Mouse (Mus musculus): ENCODE results near the gene Jph2. TPM values are rescaled to one million over a fixed set of nuclear protein-coding genes. Genes with fewer than 3 reads are reported as not detected.

The Jph2 gene
- polyA plus RNA-seq, 1 experiment = 78.4 TPM

DNA sequence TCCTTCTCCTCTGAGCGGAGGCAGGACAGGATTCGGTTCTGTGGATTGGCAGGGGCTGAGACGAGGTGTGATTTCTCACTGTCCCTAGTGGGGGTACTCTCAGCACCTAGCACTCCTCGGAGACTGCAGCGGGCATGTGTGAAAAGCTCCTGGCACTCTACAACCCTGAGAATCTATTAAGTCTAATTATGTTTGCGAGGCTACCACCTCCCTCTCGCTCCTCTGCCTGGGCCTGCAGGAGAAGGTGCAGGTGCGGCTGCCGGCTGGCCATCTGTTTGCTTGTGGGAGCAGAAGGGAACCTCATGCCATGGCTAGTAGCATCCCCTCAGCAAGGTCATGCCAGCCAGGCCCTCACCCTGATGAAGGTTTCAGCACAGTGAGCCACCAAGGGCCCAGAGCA lies 94.8 kb downstream of the Jph2 start:
- TF ChIP-seq MYOD1 (IDR thresholded peaks at IDR 0.05; ENCODE audit: control insufficient read depth, insufficient read length, low read depth) = no peak
- no peak for TF ChIP-seq MAX (IDR thresholded peaks at IDR 0.05)
- TF ChIP-seq CEBPB (IDR thresholded peaks at IDR 0.05; ENCODE audit: low read depth) = no peak
- no peak for TF ChIP-seq USF1 (IDR thresholded peaks at IDR 0.05; ENCODE audit: low read depth)
- TF ChIP-seq CTCF (IDR thresholded peaks at IDR 0.05; ENCODE audit: control insufficient read depth, insufficient read depth, insufficient read length) = no peak
- peaks cover 11% of the 10 kb centered on the region for H3K27me3 ChIP-seq (ENCODE audit: control insufficient read depth, insufficient read depth, insufficient read length)

DNA sequence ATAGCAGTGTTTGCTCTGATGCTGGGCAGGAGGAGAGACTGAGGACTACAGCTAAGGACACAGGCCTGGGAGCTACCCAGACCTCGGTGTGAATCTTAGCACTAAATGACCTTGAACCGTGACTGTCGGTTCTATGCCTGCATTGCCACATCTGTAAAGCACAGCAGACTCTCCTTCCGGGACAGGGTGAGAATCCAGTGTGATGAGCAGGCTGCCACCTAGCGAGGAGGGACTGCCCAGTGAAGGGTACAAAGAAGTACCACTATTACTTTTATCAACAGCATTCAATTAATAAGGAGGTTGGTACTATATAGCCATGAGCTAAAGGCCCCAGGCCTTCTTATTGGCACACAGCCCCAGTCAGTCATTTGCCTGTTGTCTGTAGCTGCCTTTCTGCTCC lies 96.2 kb downstream of the Jph2 start:
- Histone ChIP-seq H3K4me3 (ENCODE audit: insufficient read depth, poor library complexity, severe bottlenecking) (no peak overlapping the region), H3K27me3 (ENCODE audit: control insufficient read depth, insufficient read depth, insufficient read length) (peaks cover 8% of the 10 kb centered on the region), H3ac (ENCODE audit: control insufficient read depth, insufficient read length, low read depth) (no peak overlapping the region), H3K79me2 (ENCODE audit: control insufficient read depth, insufficient read depth) (no peaks in the 10 kb centered on the region), H3K79me3 (ENCODE audit: low read depth) (no peaks in the 10 kb centered on the region), H3K36me3 (ENCODE audit: control insufficient read depth, insufficient read depth) (no peaks in the 10 kb centered on the region)
- no peak for TF ChIP-seq MAX (IDR thresholded peaks at IDR 0.05)
- TF ChIP-seq MYOG (IDR thresholded peaks at IDR 0.05; ENCODE audit: control insufficient read depth, extremely low read depth, insufficient read length) = no peak
- no peak for TF ChIP-seq CEBPB (IDR thresholded peaks at IDR 0.05; ENCODE audit: low read depth)
- TF ChIP-seq FOSL1 (IDR thresholded peaks at IDR 0.05; ENCODE audit: insufficient read depth, low read length, poor library complexity, severe bottlenecking) = no peak
- TF ChIP-seq USF1 (IDR thresholded peaks at IDR 0.05; ENCODE audit: low read depth) = no peak
- TF ChIP-seq CTCF (IDR thresholded peaks at IDR 0.05; ENCODE audit: control insufficient read depth, insufficient read depth, insufficient read length) = no peak
- no peak for TF ChIP-seq MYOD1 (IDR thresholded peaks at IDR 0.05; ENCODE audit: control insufficient read depth, insufficient read length, low read depth)

More for the DNA sequence above, 94.8 kb downstream of the Jph2 start:
- H3K36me3 ChIP-seq (ENCODE audit: control insufficient read depth, insufficient read depth) = no peaks in the 10 kb centered on the region
- H3K79me3 ChIP-seq (ENCODE audit: low read depth) = no peaks in the 10 kb centered on the region
- H3K4me3 ChIP-seq (ENCODE audit: insufficient read depth, poor library complexity, severe bottlenecking) = no peak overlapping the region
- no peaks in the 10 kb centered on the region for H3K79me2 ChIP-seq (ENCODE audit: control insufficient read depth, insufficient read depth)
- no peak overlapping the region for H3ac ChIP-seq (ENCODE audit: control insufficient read depth, insufficient read length, low read depth)

DNA sequence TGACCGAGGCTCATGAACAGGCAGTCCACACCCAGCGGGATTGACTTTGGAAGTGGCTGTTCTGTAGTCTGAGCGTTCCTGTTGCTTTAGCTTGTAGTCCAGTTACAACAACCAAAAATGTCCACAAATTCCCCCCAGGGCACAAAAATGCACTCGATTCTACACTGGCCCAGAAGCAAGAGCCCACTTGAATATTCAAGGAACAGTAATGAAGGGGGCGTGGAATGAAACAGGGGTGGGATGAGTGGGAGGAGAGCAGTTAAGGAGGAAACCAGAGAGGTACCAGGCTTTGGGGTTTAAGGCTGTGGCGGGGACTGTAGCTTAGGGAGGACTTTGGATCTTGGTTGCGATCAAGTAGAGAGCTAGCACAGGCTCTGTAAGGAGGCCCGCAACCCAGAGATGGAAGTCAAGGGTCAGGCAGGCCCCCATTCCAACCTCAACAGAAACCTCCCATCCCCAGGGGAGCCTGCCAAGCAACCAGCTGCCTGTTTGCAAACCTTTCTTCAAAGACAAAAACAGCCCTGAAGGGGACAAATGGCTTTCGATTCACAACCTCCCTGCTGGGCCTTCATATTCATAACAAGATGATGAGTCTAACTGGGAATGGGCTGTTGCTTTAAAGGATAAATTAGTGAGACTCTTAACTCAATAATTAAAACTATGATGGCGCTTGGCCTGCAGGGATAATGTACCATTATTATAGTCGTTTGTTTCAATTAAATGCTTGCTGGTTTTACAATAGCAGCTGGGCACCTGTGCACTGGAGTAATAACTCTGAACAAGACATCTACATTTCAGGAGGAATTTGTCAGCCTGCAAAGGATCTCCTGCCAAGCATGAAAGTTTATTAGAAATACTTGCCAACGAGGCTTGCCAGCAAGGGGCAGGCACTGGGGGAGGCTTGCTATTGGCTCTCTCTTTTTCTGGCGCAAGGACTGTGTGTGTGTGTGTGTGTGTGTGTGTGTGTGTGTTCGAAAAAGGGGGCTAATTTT lies 97.4 kb downstream of the Jph2 start:
- no peaks in the 10 kb centered on the region for H3K79me2 ChIP-seq (ENCODE audit: control insufficient read depth, insufficient read depth)
- H3ac ChIP-seq (ENCODE audit: control insufficient read depth, insufficient read length, low read depth) = no peak overlapping the region
- no peak overlapping the region for H3K4me3 ChIP-seq (ENCODE audit: insufficient read depth, poor library complexity, severe bottlenecking)
- H3K79me3 ChIP-seq (ENCODE audit: low read depth) = no peaks in the 10 kb centered on the region
- TF ChIP-seq CTCF (IDR thresholded peaks at IDR 0.05; ENCODE audit: control insufficient read depth, insufficient read depth, insufficient read length) = no peak
- peaks cover 6% of the 10 kb centered on the region for H3K27me3 ChIP-seq (ENCODE audit: control insufficient read depth, insufficient read depth, insufficient read length)
- no peaks in the 10 kb centered on the region for H3K36me3 ChIP-seq (ENCODE audit: control insufficient read depth, insufficient read depth)

DNA sequence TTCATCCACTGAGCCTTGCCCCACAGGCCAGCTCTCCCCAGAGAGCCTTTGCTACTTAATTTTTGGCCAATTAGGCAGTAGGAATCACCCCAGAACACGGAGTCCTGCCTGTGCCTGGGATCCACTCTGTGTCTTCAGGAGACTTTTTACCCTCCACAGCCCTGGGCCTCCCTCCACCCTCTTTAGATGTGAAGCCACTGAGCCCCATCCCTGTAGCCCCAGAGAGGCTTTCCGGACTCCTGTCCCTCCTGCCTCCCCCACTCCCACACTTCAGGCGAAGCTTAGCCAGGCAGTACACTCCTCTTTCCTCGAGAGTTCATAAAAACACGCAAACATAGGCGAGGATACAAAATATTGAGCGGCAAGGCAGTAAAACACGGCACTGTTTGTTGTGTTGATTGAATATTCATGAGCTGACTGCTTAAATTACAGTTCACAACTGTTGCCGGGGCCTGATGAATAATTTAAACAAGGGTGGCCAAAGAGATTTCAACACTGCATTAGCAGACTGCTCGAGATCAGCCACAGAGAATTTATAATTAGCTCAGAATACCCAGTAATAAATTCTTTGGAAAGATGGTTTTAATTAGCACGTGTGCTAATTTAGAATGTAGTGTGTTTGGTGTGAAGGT lies 100.7 kb downstream of the Jph2 start:
- Histone ChIP-seq H3K79me2 (ENCODE audit: control insufficient read depth, insufficient read depth) (no peaks in the 10 kb centered on the region), H3ac (ENCODE audit: control insufficient read depth, insufficient read length, low read depth) (no peak overlapping the region), H3K4me3 (ENCODE audit: insufficient read depth, poor library complexity, severe bottlenecking) (no peak overlapping the region), H3K27me3 (ENCODE audit: control insufficient read depth, insufficient read depth, insufficient read length) (peaks cover 6% of the 10 kb centered on the region), H3K36me3 (ENCODE audit: control insufficient read depth, insufficient read depth) (no peaks in the 10 kb centered on the region), H3K79me3 (ENCODE audit: low read depth) (no peaks in the 10 kb centered on the region)
- TF ChIP-seq MAX (IDR thresholded peaks at IDR 0.05) = no peak
- TF ChIP-seq MYOD1 (IDR thresholded peaks at IDR 0.05; ENCODE audit: control insufficient read depth, insufficient read length, low read depth) = no peak
- no peak for TF ChIP-seq CTCF (IDR thresholded peaks at IDR 0.05; ENCODE audit: control insufficient read depth, insufficient read depth, insufficient read length)
- TF ChIP-seq FOSL1 (IDR thresholded peaks at IDR 0.05; ENCODE audit: insufficient read depth, low read length, poor library complexity, severe bottlenecking) = no peak
- TF ChIP-seq CEBPB (IDR thresholded peaks at IDR 0.05; ENCODE audit: low read depth) = no peak
- TF ChIP-seq MYOG (IDR thresholded peaks at IDR 0.05; ENCODE audit: control insufficient read depth, extremely low read depth, insufficient read length) = no peak
- TF ChIP-seq USF1 (IDR thresholded peaks at IDR 0.05; ENCODE audit: low read depth) = no peak

DNA sequence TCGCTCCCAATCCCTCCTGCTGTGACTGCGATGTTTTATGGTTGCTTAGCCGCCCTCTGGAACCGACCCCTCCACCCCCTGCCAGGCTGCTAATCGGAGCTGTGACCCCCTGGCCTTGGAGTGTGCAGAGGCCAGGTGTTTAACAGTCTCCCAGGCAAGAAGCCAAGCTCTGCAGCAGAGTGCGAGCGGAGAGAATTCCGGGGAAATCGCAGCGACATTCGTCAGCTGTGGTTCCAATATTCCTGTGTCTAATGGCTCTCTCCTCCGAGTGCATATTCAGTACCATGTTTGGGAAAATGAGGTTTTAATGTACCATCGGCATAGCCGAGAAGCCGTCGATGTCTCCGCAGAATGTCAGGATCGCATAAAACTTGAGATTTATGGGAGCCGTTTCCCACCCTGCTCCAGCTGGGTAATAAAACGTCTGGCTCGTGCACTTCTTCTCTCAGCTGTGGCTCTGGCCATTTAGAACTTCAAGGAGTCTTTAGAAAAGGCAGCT lies 108.9 kb downstream of the Jph2 start:
- H3K79me3 ChIP-seq (ENCODE audit: low read depth) = no peaks in the 10 kb centered on the region
- peaks cover 25% of the 10 kb centered on the region for H3K27me3 ChIP-seq (ENCODE audit: control insufficient read depth, insufficient read depth, insufficient read length)
- no peaks in the 10 kb centered on the region for H3K79me2 ChIP-seq (ENCODE audit: control insufficient read depth, insufficient read depth)
- no peak overlapping the region for H3ac ChIP-seq (ENCODE audit: control insufficient read depth, insufficient read length, low read depth)
- no peaks in the 10 kb centered on the region for H3K36me3 ChIP-seq (ENCODE audit: control insufficient read depth, insufficient read depth)
- H3K4me3 ChIP-seq (ENCODE audit: insufficient read depth, poor library complexity, severe bottlenecking) = no peak overlapping the region
- no peak for TF ChIP-seq CEBPB (IDR thresholded peaks at IDR 0.05; ENCODE audit: low read depth)
- no peak for TF ChIP-seq MYOG (IDR thresholded peaks at IDR 0.05; ENCODE audit: control insufficient read depth, extremely low read depth, insufficient read length)
- no peak for TF ChIP-seq MAX (IDR thresholded peaks at IDR 0.05)
- TF ChIP-seq USF1 (IDR thresholded peaks at IDR 0.05; ENCODE audit: low read depth) = no peak
- TF ChIP-seq CTCF (IDR thresholded peaks at IDR 0.05; ENCODE audit: control insufficient read depth, insufficient read depth, insufficient read length) = no peak
- TF ChIP-seq MYOD1 (IDR thresholded peaks at IDR 0.05; ENCODE audit: control insufficient read depth, insufficient read length, low read depth) = no peak
- no peak for TF ChIP-seq FOSL1 (IDR thresholded peaks at IDR 0.05; ENCODE audit: insufficient read depth, low read length, poor library complexity, severe bottlenecking)

Other genes with a start within 250 kb of the Jph2 start
- gene Tox2, start 194.9 kb downstream of the Jph2 start, polyA plus RNA-seq (2012; fragmentation: generic; extraction: Trizol) = 0.14 TPM
- 44.6 TPM for gene Oser1, start 26.7 kb upstream of the Jph2 start, polyA plus RNA-seq (2012; fragmentation: generic; extraction: Trizol)
- 0.19 TPM for gene Gdap1l1, start 40.5 kb upstream of the Jph2 start, polyA plus RNA-seq (2012; fragmentation: generic; extraction: Trizol)
- gene Fitm2, start 74.6 kb upstream of the Jph2 start, polyA plus RNA-seq (2012; fragmentation: generic; extraction: Trizol) = 9.0 TPM
- 0.32 TPM for gene R3hdml, start 94.3 kb upstream of the Jph2 start, polyA plus RNA-seq (2012; fragmentation: generic; extraction: Trizol)
- gene Hnf4a, start 108.8 kb upstream of the Jph2 start, polyA plus RNA-seq (2012; fragmentation: generic; extraction: Trizol) = not detected
- 15.1 TPM for gene Ttpal, start 204.3 kb upstream of the Jph2 start, polyA plus RNA-seq (2012; fragmentation: generic; extraction: Trizol)
- 29.4 TPM for gene Serinc3, start 247.1 kb upstream of the Jph2 start, polyA plus RNA-seq (2012; fragmentation: generic; extraction: Trizol)

Data from C2C12 (cell line).